Mouse (Mus musculus) intestine, embryonic 16.5 days (tissue): ENCODE measurements around the gene Bahcc1. TPM values are rescaled to one million over a fixed set of nuclear protein-coding genes. Genes with fewer than 3 reads are reported as not detected.
A peak's percentile ranks its signal among the peaks of the same experiment; 100 is the strongest.

ENCODE experiments used
- ATAC-seq: fragments of 200-750 bp; cut with Nextera tagmentation; 2 replicates; pipeline ENCODE4 v1.8.0; 2017; ENCODE audit warnings: moderate TSS enrichment, moderate library complexity
- H3K27ac ChIP-seq: fragments of 300-500 bp; sonication (generic); 2 replicates; pipeline ENCODE4 v1.5.1; 2014; ENCODE audit warnings: mild to moderate bottlenecking, low read length
- H3K27me3 ChIP-seq: fragments of 300-500 bp; sonication (generic); replicated peaks from 2 replicates; pipeline ENCODE4 v1.6.1; 2014; ENCODE audit warnings: low read length, control low read depth, mixed read lengths; ENCODE audit not compliant: control insufficient read depth, insufficient read depth
- H3K36me3 ChIP-seq: fragments of 300-500 bp; sonication (generic); 2 replicates; pipeline ENCODE4 v1.6.1; 2014; ENCODE audit warnings: low read length, control low read depth; ENCODE audit not compliant: control insufficient read depth, insufficient read depth
- H3K4me1 ChIP-seq: fragments of 300-500 bp; sonication (generic); 2 replicates; pipeline ENCODE4 v1.6.1; 2014; ENCODE audit warnings: low read length, control low read depth, mixed read lengths; ENCODE audit not compliant: control insufficient read depth, insufficient read depth
- H3K4me2 ChIP-seq: fragments of 300-500 bp; sonication (generic); 2 replicates; pipeline ENCODE4 v1.6.1; 2014; ENCODE audit warnings: low read depth, low read length, control low read depth
- H3K4me3 ChIP-seq: fragments of 300-500 bp; sonication (generic); 2 replicates; pipeline ENCODE4 v1.5.1; 2014; ENCODE audit warnings: mild to moderate bottlenecking, low read length
- H3K9ac ChIP-seq: fragments of 300-500 bp; sonication (generic); 2 replicates; pipeline ENCODE4 v1.6.1; 2014; ENCODE audit warnings: low read depth, low read length
- H3K9me3 ChIP-seq: fragments of 300-500 bp; sonication (generic); 2 replicates; pipeline ENCODE4 v1.6.1; 2016; ENCODE audit warnings: low read length, control low read depth; ENCODE audit not compliant: control insufficient read depth
- WGBS: fragments of 180-500 bp; shearing (Covaris S2); extraction: QIAGEN DNeasy Blood & Tissue Kit; methylation state at CpG from one replicate; pipeline ENCODE4 v1.1.7; 2014; 5-methylcytosine and 5-hydroxymethylcytosine counted together
- microRNA-seq: library from miRNA; unstranded; fragments of <30 nt; microRNA quantifications from one replicate; pipeline ENCODE4, GENCODE M21; 2016
- polyA plus RNA-seq: library from polyadenylated mRNA; unstranded; fragments of >200 nt; fragmentation: Nextera tagmentation; extraction: Ambion mirVana; gene quantifications from 2 replicates; pipeline ENCODE4 v1.2.1, GENCODE M21; 2015

Gene Bahcc1
- polyA plus RNA-seq, 1 experiment from 2014 or later = 5.7 TPM

DNA sequence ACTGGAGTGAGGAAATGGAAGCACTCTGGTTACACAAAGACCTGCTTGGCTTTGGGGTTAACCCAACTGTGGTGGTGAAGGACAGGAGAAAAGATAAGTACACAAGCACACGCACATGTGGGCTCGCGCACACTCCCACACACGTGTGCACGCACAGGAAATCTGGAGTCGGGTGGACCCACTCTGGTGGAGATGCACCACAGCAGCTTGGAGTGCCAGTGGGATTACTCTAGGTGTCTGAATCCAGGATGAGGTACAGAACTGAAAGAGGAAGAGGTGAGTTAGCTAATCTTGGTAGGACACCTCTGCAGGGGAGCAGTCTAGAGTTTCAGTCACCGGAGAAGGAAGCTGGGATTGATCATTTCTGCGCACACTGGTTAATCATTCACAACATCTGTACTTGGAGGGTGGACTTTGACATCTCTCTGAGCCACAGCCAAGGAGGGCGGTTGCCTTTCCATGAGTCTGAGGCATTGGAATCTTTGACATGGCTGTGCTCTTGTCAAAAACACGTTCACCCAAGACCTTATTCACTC is 107.3 kb downstream of the Bahcc1 start:
- Histone ChIP-seq H3K9ac (peak overlapping the region; percentile 55), H3K36me3 (no peaks in the 10 kb centered on the region), H3K27me3 (no peaks in the 10 kb centered on the region), H3K27ac (peak overlapping the region; percentile 97), H3K4me3 (peak overlapping the region; percentile 22), H3K4me2 (peak overlapping the region; percentile 48), H3K9me3 (no peaks in the 10 kb centered on the region), H3K4me1 (peaks cover 10% of the 10 kb centered on the region)
- WGBS = 52% methylated on average over 10 of the region's 10 CpGs
- ATAC-seq = peak; percentile 91

DNA sequence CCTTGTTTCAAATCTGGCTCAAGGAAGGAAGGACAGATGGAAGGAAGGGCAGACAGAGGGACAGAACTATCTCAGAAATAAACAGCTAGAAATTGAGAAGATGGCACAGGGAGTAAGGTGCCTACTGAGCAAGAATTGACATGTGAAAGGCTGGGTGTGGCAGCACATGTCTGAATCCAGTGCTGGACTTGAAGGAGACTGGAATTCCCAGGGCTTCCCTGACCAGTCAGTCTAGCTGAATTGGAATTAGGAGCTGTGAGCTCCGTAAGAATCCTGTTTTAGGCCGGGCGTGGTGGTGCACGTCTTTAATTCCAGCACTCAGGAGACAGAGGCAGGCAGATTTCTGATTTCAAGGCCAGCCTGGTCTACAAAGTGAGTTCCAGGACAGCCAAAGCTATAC is 108.9 kb downstream of the Bahcc1 start:
- Histone ChIP-seq H3K27ac (no peak overlapping the region), H3K9ac (no peak overlapping the region), H3K9me3 (no peaks in the 10 kb centered on the region), H3K4me3 (no peak overlapping the region), H3K27me3 (no peaks in the 10 kb centered on the region), H3K4me1 (peaks cover 13% of the 10 kb centered on the region), H3K4me2 (no peak overlapping the region), H3K36me3 (no peaks in the 10 kb centered on the region)
- no peak for ATAC-seq
- WGBS = 94% methylated on average over 4 of the region's 4 CpGs

Small RNA genes within 50 kb of the gene (microRNA-seq; reads per million reads assigned to microRNA genes)
- not detected for gene Gm47297

Other genes with a start within 250 kb of the Bahcc1 start
- gene Aatk, start 185.8 kb upstream of the Bahcc1 start, polyA plus RNA-seq = 1.7 and 2.3 TPM in 2 replicates
- gene Cep131, start 146.1 kb upstream of the Bahcc1 start, polyA plus RNA-seq = 12.0 and 12.2 TPM in 2 replicates
- gene Tepsin, start 134.2 kb upstream of the Bahcc1 start, polyA plus RNA-seq = 21.1 and 22.5 TPM in 2 replicates
- 113 and 119 TPM in 2 replicates for gene Ndufaf8, start 134.0 kb upstream of the Bahcc1 start, polyA plus RNA-seq
- 84.6 and 91.4 TPM in 2 replicates for gene Slc38a10, start 81.6 kb upstream of the Bahcc1 start, polyA plus RNA-seq
- gene Actg1, start 115.6 kb downstream of the Bahcc1 start, polyA plus RNA-seq = 2,886 and 2,944 TPM in 2 replicates
- gene Fscn2, start 128.6 kb downstream of the Bahcc1 start, polyA plus RNA-seq = 0.55 TPM in 1 of 2 replicates, not detected in the other
- gene Faap100, start 145.8 kb downstream of the Bahcc1 start, polyA plus RNA-seq = 26.6 and 28.6 TPM in 2 replicates
- gene Nploc4, start 204.8 kb downstream of the Bahcc1 start, polyA plus RNA-seq = 19.5 and 20.0 TPM in 2 replicates
- not detected in 2 replicates for gene Tspan10, start 209.7 kb downstream of the Bahcc1 start, polyA plus RNA-seq
- 0.35 and 0.39 TPM in 2 replicates for gene Pde6g, start 220.6 kb downstream of the Bahcc1 start, polyA plus RNA-seq
- 21.0 and 24.6 TPM in 2 replicates for gene Oxld1, start 225.1 kb downstream of the Bahcc1 start, polyA plus RNA-seq
- 27.1 and 31.3 TPM in 2 replicates for gene Ccdc137, start 225.2 kb downstream of the Bahcc1 start, polyA plus RNA-seq
- 32.6 and 38.9 TPM in 2 replicates for gene Arl16, start 234.7 kb downstream of the Bahcc1 start, polyA plus RNA-seq